Mouse (Mus musculus) limb, embryonic 12.5 days (tissue): ENCODE measurements around the gene E2f6. TPM values are rescaled to one million over a fixed set of nuclear protein-coding genes. Genes with fewer than 3 reads are reported as not detected.

Source experiments
- ATAC-seq: fragments of 200-750 bp; cut with Nextera tagmentation; 2 replicates; pipeline ENCODE4 v1.8.0; 2017; ENCODE audit warnings: low read depth, moderate TSS enrichment; ENCODE audit not compliant: insufficient number of reproducible peaks, insufficient read depth, low FRiP score, low TSS enrichment
- H3K27ac ChIP-seq: fragments of 300-500 bp; sonication (generic); 2 replicates; pipeline ENCODE4 v1.5.1; 2016; ENCODE audit warnings: mild to moderate bottlenecking, moderate library complexity
- H3K27me3 ChIP-seq: fragments of 300-500 bp; sonication (generic); 2 replicates; pipeline ENCODE4 v1.6.1; 2016; ENCODE audit warnings: mild to moderate bottlenecking, moderate library complexity
- H3K36me3 ChIP-seq: fragments of 300-500 bp; sonication (generic); 2 replicates; pipeline ENCODE4 v1.6.1; 2016; ENCODE audit warnings: mild to moderate bottlenecking, moderate library complexity
- H3K4me1 ChIP-seq: fragments of 300-500 bp; sonication (generic); replicated peaks from 2 replicates; pipeline ENCODE4 v1.6.1; 2016
- H3K4me2 ChIP-seq: fragments of 300-500 bp; sonication (generic); 2 replicates; pipeline ENCODE4 v1.6.1; 2016; ENCODE audit warnings: mild to moderate bottlenecking, moderate library complexity
- H3K4me3 ChIP-seq: fragments of 300-500 bp; sonication (generic); replicated peaks from 2 replicates; pipeline ENCODE4 v1.5.1; 2016; ENCODE audit warnings: mild to moderate bottlenecking
- H3K9ac ChIP-seq: fragments of 300-500 bp; sonication (generic); replicated peaks from 2 replicates; pipeline ENCODE4 v1.6.1; 2016; ENCODE audit warnings: mild to moderate bottlenecking, moderate library complexity
- H3K9me3 ChIP-seq: fragments of 300-500 bp; sonication (generic); 2 replicates; pipeline ENCODE4 v1.6.1; 2016; ENCODE audit warnings: mild to moderate bottlenecking, moderate library complexity
- WGBS: fragments of 180-500 bp; shearing (Covaris S2); methylation state at CpG from one replicate; pipeline ENCODE4 v1.1.7; 2016; 5-methylcytosine and 5-hydroxymethylcytosine counted together
- polyA plus RNA-seq: library from polyadenylated mRNA; unstranded; fragments of >200 nt; fragmentation: Nextera tagmentation; extraction: Ambion mirVana; gene quantifications from 2 replicates; pipeline ENCODE4 v1.2.1, GENCODE M21; 2016

The E2f6 gene
- polyA plus RNA-seq, 1 experiment from 2014 or later = 75.8 TPM

GRCm38 (mm10) chr12:16823701-16824100 is 12.9 kb downstream of the E2f6 start:
- ATAC-seq = no peak
- H3K27me3 ChIP-seq = no peaks in the 10 kb centered on the region
- WGBS = 89% methylated on average over 1 of the region's 1 CpGs
- H3K4me1 ChIP-seq = no peaks in the 10 kb centered on the region
- peaks cover 94% of the 10 kb centered on the region for H3K36me3 ChIP-seq
- no peaks in the 10 kb centered on the region for H3K9me3 ChIP-seq
- no peak overlapping the region for H3K27ac ChIP-seq
- no peak overlapping the region for H3K4me2 ChIP-seq
- H3K4me3 ChIP-seq = no peak overlapping the region
- H3K9ac ChIP-seq = no peak overlapping the region

DNA sequence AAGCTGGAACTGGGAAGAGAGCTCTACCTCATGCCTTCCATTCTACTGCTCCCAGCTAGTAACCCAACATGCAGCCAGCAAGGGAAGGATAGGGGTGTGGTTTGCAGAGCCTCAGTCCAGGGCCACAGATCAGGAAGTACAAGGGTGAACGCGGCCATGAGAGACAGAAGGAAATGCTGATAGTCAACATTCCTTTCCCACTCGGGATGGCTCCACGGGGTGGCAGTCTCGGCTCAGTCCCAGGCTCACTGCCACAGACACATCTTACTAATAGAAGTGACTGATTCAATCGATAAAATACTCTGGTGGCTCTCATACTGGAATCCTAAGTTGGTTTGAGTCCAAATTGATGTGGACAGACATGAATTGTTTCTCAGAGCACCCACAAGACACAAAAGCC is 17.7 kb downstream of the E2f6 start:
- H3K4me1 ChIP-seq = no peaks in the 10 kb centered on the region
- peaks cover 59% of the 10 kb centered on the region for H3K36me3 ChIP-seq
- H3K27ac ChIP-seq = no peak overlapping the region
- H3K9me3 ChIP-seq = no peaks in the 10 kb centered on the region
- no peak overlapping the region for H3K4me3 ChIP-seq
- H3K4me2 ChIP-seq = no peak overlapping the region
- no peaks in the 10 kb centered on the region for H3K27me3 ChIP-seq
- ATAC-seq = no peak
- H3K9ac ChIP-seq = no peak overlapping the region
- 83% methylated on average over 6 of the region's 6 CpGs for WGBS

DNA sequence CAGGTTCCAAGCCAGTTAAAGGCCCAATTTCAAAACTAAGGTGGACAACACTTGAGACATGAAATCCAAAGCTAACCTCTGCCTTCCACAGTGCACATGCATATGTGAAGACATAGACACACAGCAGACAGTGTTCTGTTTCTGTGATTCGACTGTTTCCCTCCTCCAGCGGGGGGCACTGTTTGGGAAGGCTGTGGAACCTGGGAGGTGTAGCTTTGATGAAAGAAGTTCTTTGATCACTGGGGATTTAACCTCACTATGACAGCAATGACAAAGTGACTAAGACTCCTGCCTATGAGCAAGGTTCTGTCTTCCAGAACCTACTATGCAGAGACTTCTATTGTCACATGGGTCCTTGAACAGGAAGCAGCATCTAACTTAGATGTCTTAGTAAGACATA is 19.0 kb downstream of the E2f6 start:
- ATAC-seq = no peak
- 81% methylated on average over 2 of the region's 2 CpGs for WGBS
- Histone ChIP-seq H3K4me3 (no peak overlapping the region), H3K36me3 (peaks cover 46% of the 10 kb centered on the region), H3K27ac (no peak overlapping the region), H3K27me3 (no peaks in the 10 kb centered on the region), H3K4me1 (0 out of 2 replicates have a peak, but pooled peaks cover 2% of the 10 kb centered on the region), H3K9ac (no peak overlapping the region), H3K9me3 (no peaks in the 10 kb centered on the region), H3K4me2 (no peak overlapping the region)

DNA sequence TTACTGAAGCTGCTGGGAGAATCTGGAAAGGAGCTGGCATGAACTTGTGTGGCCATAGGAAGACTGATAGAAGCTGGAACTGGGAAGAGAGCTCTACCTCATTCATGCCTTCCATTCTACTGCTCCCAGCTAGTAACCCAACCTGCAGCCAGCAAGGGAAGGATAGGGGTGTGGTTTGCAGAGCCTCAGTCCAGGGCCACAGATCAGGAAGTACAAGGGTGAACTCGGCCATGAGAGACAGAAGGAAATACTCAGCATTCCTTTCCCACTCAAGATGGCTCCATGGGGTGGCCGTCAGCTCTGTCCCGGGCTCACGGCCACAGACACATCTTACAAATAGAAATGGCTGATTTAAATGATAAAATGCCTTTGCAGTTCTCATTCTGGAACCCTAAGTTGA is 20.3 kb downstream of the E2f6 start:
- Histone ChIP-seq H3K9me3 (no peaks in the 10 kb centered on the region), H3K27ac (no peak overlapping the region), H3K9ac (no peak overlapping the region), H3K27me3 (no peaks in the 10 kb centered on the region), H3K36me3 (peaks cover 33% of the 10 kb centered on the region), H3K4me2 (no peak overlapping the region), H3K4me1 (0 out of 2 replicates have a peak, but pooled peaks cover 2% of the 10 kb centered on the region), H3K4me3 (no peak overlapping the region)
- 83% methylated on average over 4 of the region's 4 CpGs for WGBS
- no peak for ATAC-seq

GRCm38 (mm10) chr12:16834701-16835100 is 23.9 kb downstream of the E2f6 start:
- Histone ChIP-seq H3K27me3 (no peaks in the 10 kb centered on the region), H3K4me2 (no peak overlapping the region), H3K36me3 (peaks cover 1% of the 10 kb centered on the region; the same call in 1 of the 2 replicates), H3K9ac (no peak overlapping the region), H3K27ac (no peak overlapping the region), H3K9me3 (peaks cover 8% of the 10 kb centered on the region), H3K4me1 (0 out of 2 replicates have a peak, but pooled peaks cover 2% of the 10 kb centered on the region), H3K4me3 (no peak overlapping the region)
- WGBS = 71% methylated on average over 11 of the region's 11 CpGs
- ATAC-seq = no peak

- H3K27ac ChIP-seq = no peak overlapping the region
- H3K4me1 ChIP-seq = 0 out of 2 replicates have a peak, but pooled peaks cover 2% of the 10 kb centered on the region
- H3K36me3 ChIP-seq = no peaks in the 10 kb centered on the region
- ATAC-seq = no peak
- no peak overlapping the region for H3K4me3 ChIP-seq
- 71% methylated on average over 9 of the region's 9 CpGs for WGBS
- peaks cover 8% of the 10 kb centered on the region for H3K9me3 ChIP-seq
- H3K9ac ChIP-seq = no peak overlapping the region
- H3K27me3 ChIP-seq = no peaks in the 10 kb centered on the region
- H3K4me2 ChIP-seq = no peak overlapping the region
Observed at GRCm38 (mm10) chr12:16836188-16836587, 25.4 kb downstream of the E2f6 start.

DNA sequence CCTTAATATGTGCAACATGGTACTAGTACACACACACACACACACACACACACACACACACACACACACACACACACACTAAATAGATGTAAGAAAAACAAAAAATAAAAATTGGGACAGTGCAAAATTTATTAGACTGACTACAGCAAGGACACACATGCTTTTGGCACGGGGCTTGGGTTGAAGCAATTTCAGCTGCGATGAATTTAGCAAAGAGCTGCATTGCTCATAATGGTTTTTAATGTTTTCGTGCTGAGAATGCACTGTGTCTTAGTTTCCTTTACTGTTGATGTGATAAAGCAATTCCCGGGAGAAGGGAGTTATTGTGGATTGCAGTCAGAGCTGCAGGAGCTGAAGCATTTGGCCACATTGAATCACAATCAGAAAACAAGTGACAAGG is 27.0 kb downstream of the E2f6 start:
- no peak for ATAC-seq
- Histone ChIP-seq H3K9me3 (peaks cover 8% of the 10 kb centered on the region), H3K4me3 (no peak overlapping the region), H3K9ac (no peak overlapping the region), H3K4me1 (0 out of 2 replicates have a peak, but pooled peaks cover 2% of the 10 kb centered on the region), H3K36me3 (no peaks in the 10 kb centered on the region), H3K27me3 (no peaks in the 10 kb centered on the region), H3K4me2 (no peak overlapping the region), H3K27ac (no peak overlapping the region)
- WGBS = 90% methylated on average over 4 of the region's 4 CpGs

DNA sequence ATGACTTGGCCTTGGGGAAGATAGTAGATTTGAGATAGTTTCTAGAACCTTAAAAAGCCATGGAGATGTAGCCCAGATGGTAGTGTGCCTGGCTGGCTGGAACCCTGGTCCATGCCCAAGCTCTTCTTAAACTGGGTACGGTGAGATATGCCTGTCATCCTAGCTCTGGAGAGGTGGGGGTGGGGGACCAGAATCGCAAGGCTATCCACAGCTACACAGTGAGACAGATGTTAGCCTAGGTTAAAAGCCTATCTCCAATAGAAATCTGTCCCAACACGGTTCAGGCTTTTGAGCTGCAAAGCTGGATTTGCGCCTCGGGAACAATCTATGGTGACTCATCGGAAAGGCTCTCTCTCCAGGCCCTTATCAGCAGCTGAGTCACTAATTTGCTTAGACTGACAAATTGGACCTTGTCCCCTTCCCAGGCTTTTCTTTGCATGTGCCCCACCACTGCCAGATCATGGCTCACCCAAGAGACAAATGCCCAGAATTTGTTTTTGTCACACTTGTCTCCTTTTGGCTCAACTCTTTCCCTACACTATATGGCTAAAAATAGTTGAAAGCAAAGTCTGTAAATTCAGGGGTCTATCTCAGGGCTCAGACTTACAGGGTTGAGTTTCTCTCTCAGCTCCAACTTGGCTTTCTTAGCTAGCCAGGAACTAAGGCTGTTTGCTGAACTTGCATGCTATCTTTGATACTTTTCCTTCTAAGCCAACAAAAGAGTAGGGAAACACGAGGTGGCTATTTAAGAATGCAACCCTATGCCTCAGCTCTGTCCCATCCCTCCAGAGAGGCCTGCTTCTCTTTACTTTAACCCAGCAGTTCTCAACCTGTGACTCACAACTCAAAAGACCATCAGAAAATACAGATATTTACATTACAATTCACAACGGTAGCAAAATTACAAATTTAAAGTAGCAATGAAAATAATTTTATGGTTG is 30.3 kb downstream of the E2f6 start:
- 72% methylated on average over 8 of the region's 8 CpGs for WGBS

DNA sequence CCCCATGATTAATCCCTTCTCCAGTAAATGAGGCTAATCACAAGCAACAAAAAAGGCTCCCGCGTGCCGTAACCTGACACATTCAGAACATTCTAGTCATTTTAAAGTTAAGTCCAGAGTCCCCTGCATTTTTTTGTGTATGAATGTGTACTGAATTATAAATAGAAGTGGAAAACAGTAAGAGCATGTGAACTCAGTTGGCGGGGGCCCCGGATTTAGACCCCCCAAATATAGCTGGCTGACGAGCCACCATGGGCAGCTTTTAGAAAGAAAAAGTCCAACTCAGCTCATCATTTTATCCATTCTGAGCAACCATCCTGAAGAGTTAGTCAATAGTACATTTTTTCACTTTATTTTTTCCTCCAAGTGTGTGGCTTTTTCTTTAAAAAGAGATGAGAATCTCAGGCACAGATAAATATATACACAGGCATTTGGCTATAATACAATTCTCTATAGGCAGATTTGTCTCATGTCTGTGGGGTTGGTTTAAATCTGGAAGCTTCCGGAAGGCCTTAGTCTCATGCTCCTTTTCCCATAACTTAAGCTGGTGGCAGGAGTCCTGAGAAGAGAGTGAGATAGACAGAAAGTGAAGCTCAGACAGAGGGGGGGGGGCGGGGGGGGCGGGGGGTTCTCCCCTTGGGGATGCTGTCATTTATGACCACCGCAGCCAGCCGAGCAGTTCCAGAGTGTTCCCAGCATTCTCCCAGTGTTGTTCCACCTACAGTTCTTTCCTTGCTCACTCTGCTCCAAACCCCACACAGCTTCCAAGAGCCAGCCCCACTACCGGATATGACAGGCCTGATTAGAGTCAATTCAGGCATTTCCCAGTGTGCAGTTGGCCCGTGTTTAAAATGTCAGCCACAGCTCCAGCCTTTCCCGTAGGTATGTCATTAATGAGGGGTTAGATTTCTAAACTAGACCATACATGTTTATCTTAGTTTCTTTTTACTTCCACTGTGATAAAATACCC is 34.1 kb downstream of the E2f6 start:
- 0 out of 2 replicates have a peak, but pooled peaks have one; percentile 40 for ATAC-seq
- peak overlapping the region; percentile 75 for H3K27ac ChIP-seq
- 62% methylated on average over 14 of the region's 14 CpGs for WGBS

More for the DNA sequence above, 30.3 kb downstream of the E2f6 start:
- Histone ChIP-seq H3K4me1 (peaks cover 4% of the 10 kb centered on the region), H3K4me2 (no peak overlapping the region), H3K27me3 (no peaks in the 10 kb centered on the region), H3K9me3 (peaks cover 8% of the 10 kb centered on the region), H3K9ac (no peak overlapping the region), H3K36me3 (no peaks in the 10 kb centered on the region), H3K4me3 (no peak overlapping the region), H3K27ac (no peak overlapping the region)
- ATAC-seq = no peak

DNA sequence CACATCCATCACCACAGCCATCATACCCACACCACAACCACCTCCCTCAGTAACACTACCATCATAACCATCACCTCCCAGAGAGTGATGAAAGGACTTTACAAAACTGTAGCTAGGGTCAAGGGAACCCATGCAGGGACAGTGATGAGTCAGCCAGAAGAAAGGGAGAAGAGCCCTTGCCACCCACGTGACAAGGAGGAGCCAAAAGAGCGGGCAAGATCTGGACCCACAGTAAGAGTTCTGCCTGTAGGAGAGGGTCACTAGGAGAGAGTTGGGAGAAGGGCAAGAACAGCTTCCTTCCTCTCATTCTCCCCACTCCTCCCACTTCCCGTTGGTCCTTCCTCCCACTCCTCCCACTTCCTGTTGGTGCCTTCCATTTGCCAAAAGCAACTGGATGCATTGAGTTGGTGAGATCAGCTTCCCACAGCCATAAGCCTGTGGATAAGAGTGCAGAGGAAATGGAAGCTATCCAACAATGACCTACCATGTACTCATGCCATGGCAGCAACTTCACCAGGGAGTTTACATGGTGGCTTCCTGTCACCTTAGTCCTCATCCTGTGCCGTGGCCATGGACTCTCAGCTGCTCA is 36.5 kb downstream of the E2f6 start:
- Histone ChIP-seq H3K27ac (no peak overlapping the region), H3K36me3 (no peaks in the 10 kb centered on the region), H3K4me2 (no peak overlapping the region), H3K4me1 (peaks cover 11% of the 10 kb centered on the region), H3K9me3 (no peaks in the 10 kb centered on the region), H3K4me3 (no peak overlapping the region), H3K9ac (no peak overlapping the region), H3K27me3 (no peaks in the 10 kb centered on the region)
- 77% methylated on average over 4 of the region's 4 CpGs for WGBS
- no peak for ATAC-seq

More for the DNA sequence above, 34.1 kb downstream of the E2f6 start:
- H3K9me3 ChIP-seq = no peaks in the 10 kb centered on the region
- H3K4me3 ChIP-seq = no peak overlapping the region
- H3K9ac ChIP-seq = no peak overlapping the region
- H3K27me3 ChIP-seq = no peaks in the 10 kb centered on the region
- no peak overlapping the region for H3K4me2 ChIP-seq
- peaks cover 4% of the 10 kb centered on the region for H3K4me1 ChIP-seq
- H3K36me3 ChIP-seq = no peaks in the 10 kb centered on the region
